Mouse (Mus musculus): Measurements from ENCODE around the gene Cs. TPM values are rescaled to one million over a fixed set of nuclear protein-coding genes. Genes with fewer than 3 reads are reported as not detected.
A peak's percentile ranks its signal among the peaks of the same experiment; 100 is the strongest.

Gene Cs
- total and polyA plus RNA-seq, 2 experiments from 2014 or later: 625 to 796 TPM

GRCm38 (mm10) chr10:128374393-128374792 lies 36.9 kb downstream of the Cs start:
- no peak overlapping the region for H3K4me2 ChIP-seq (ENCODE audit: low read depth, low read length)
- no peaks in the 10 kb centered on the region for H3K27me3 ChIP-seq (ENCODE audit: control insufficient read depth, insufficient read depth, low read length)
- ATAC-seq (ENCODE audit: insufficient read depth, low read depth) (no peak), DNase-seq (ENCODE audit: low spot score) (no peak)
- no peak overlapping the region for H3K9ac ChIP-seq (replicated peaks; ENCODE audit: low read depth, low read length)
- peaks cover 11% of the 10 kb centered on the region for H3K36me3 ChIP-seq (replicated peaks; ENCODE audit: control insufficient read depth, insufficient read depth, low read length)
- no peaks in the 10 kb centered on the region for H3K9me3 ChIP-seq (replicated peaks; ENCODE audit: control insufficient read depth, low read length)
- no peak overlapping the region for H3K27ac ChIP-seq (ENCODE audit: low read depth)
- H3K4me3 ChIP-seq (ENCODE audit: low read depth, low read length): no peak overlapping the region
- TF ChIP-seq CTCF (IDR thresholded peaks at IDR 0.05; ENCODE audit: low read depth) (0 out of 2 replicates have a peak, but pooled peaks have one; percentile 11), EP300 (IDR thresholded peaks at IDR 0.05; ENCODE audit: low read depth) (no peak)
- H3K4me1 ChIP-seq (ENCODE audit: control insufficient read depth, insufficient read depth): peaks cover 16% of the 10 kb centered on the region
- WGBS: 76% methylated on average over 6 of the region's 6 CpGs

- Histone ChIP-seq H3K36me3 (replicated peaks; ENCODE audit: control insufficient read depth, insufficient read depth, low read length) (peaks cover 28% of the 10 kb centered on the region), H3K9ac (replicated peaks; ENCODE audit: low read depth, low read length) (peak overlapping the region; percentile 92; the same call in 1 of the 2 replicates), H3K9me3 (replicated peaks; ENCODE audit: control insufficient read depth, low read length) (no peaks in the 10 kb centered on the region), H3K4me2 (ENCODE audit: low read depth, low read length) (peak overlapping the region; percentile 68), H3K4me1 (ENCODE audit: control insufficient read depth, insufficient read depth) (peaks cover 14% of the 10 kb centered on the region), H3K4me3 (ENCODE audit: low read depth, low read length) (peak overlapping the region; percentile 85), H3K27me3 (ENCODE audit: control insufficient read depth, insufficient read depth, low read length) (no peaks in the 10 kb centered on the region), H3K27ac (ENCODE audit: low read depth) (peak overlapping the region; percentile 84)
- TF ChIP-seq CTCF (IDR thresholded peaks at IDR 0.05; ENCODE audit: low read depth) (no peak), EP300 (IDR thresholded peaks at IDR 0.05; ENCODE audit: low read depth) (no peak)
- DNase-seq (ENCODE audit: low spot score) (no peak), ATAC-seq (ENCODE audit: insufficient read depth, low read depth) (no peak)
- 46% methylated on average over 4 of the region's 4 CpGs for WGBS
Measured at GRCm38 (mm10) chr10:128376099-128376454, 38.5 kb downstream of the Cs start.

- no peaks in the 10 kb centered on the region for H3K27me3 ChIP-seq (ENCODE audit: control insufficient read depth, insufficient read depth, low read length)
- H3K4me3 ChIP-seq (ENCODE audit: low read depth, low read length): peak within 1 kb of the TSS; percentile 85
- H3K27ac ChIP-seq (ENCODE audit: low read depth): peak within 1 kb of the TSS; percentile 84
- H3K9ac ChIP-seq (replicated peaks; ENCODE audit: low read depth, low read length): peak within 1 kb of the TSS; percentile 92
- H3K4me2 ChIP-seq (ENCODE audit: low read depth, low read length): peak within 1 kb of the TSS; percentile 68
- no peaks in the 10 kb centered on the region for H3K9me3 ChIP-seq (replicated peaks; ENCODE audit: control insufficient read depth, low read length)
- no peak for TF ChIP-seq EP300 (IDR thresholded peaks at IDR 0.05; ENCODE audit: low read depth)
- TF ChIP-seq CTCF (IDR thresholded peaks at IDR 0.05; ENCODE audit: low read depth): peak; percentile 32
- peaks cover 32% of the 10 kb centered on the region for H3K36me3 ChIP-seq (replicated peaks; ENCODE audit: control insufficient read depth, insufficient read depth, low read length)
- H3K4me1 ChIP-seq (ENCODE audit: control insufficient read depth, insufficient read depth): peaks cover 14% of the 10 kb centered on the region
- WGBS: under 1% methylated on average over 68 of the region's 73 CpGs
- ATAC-seq (ENCODE audit: insufficient read depth, low read depth) (peak; percentile 93), DNase-seq (ENCODE audit: low spot score) (peak; percentile 80)
Measured at GRCm38 (mm10) chr10:128376455-128377211, 39.1 kb downstream of the Cs start, which contains the start of gene Ankrd52. TSS of gene Ankrd52 (plus strand) at chr10:128377115.

- Histone ChIP-seq H3K9me3 (replicated peaks; ENCODE audit: control insufficient read depth, low read length) (no peaks in the 10 kb centered on the region), H3K27ac (ENCODE audit: low read depth) (peak overlapping the region; percentile 84), H3K27me3 (ENCODE audit: control insufficient read depth, insufficient read depth, low read length) (no peaks in the 10 kb centered on the region), H3K9ac (replicated peaks; ENCODE audit: low read depth, low read length) (peak overlapping the region; percentile 92), H3K4me1 (ENCODE audit: control insufficient read depth, insufficient read depth) (peaks cover 14% of the 10 kb centered on the region), H3K36me3 (replicated peaks; ENCODE audit: control insufficient read depth, insufficient read depth, low read length) (peaks cover 40% of the 10 kb centered on the region), H3K4me2 (ENCODE audit: low read depth, low read length) (peak overlapping the region; percentile 68), H3K4me3 (ENCODE audit: low read depth, low read length) (peak overlapping the region; percentile 85)
- under 1% methylated on average over 46 of the region's 47 CpGs for WGBS
- no peak for TF ChIP-seq EP300 (IDR thresholded peaks at IDR 0.05; ENCODE audit: low read depth)
- TF ChIP-seq CTCF (IDR thresholded peaks at IDR 0.05; ENCODE audit: low read depth): no peak
- ATAC-seq (ENCODE audit: insufficient read depth, low read depth) (peak; percentile 45), DNase-seq (ENCODE audit: low spot score) (peak; percentile 19)
Measured at GRCm38 (mm10) chr10:128377222-128377939, 39.8 kb downstream of the Cs start.

GRCm38 (mm10) chr10:128377940-128378448 lies 40.5 kb downstream of the Cs start:
- whole genome bisulfite sequencing: 65% methylated on average over 14 of the region's 14 CpGs
- Histone ChIP-seq H3K9ac (replicated peaks; ENCODE audit: low read depth, low read length) (peak overlapping the region; percentile 92), H3K4me2 (ENCODE audit: low read depth, low read length) (peak overlapping the region; percentile 68), H3K4me3 (ENCODE audit: low read depth, low read length) (peak overlapping the region; percentile 85), H3K4me1 (ENCODE audit: control insufficient read depth, insufficient read depth) (peaks cover 14% of the 10 kb centered on the region), H3K27ac (ENCODE audit: low read depth) (peak overlapping the region; percentile 84), H3K9me3 (replicated peaks; ENCODE audit: control insufficient read depth, low read length) (no peaks in the 10 kb centered on the region), H3K27me3 (ENCODE audit: control insufficient read depth, insufficient read depth, low read length) (no peaks in the 10 kb centered on the region), H3K36me3 (replicated peaks; ENCODE audit: control insufficient read depth, insufficient read depth, low read length) (peaks cover 46% of the 10 kb centered on the region)
- no peak for DNase-seq (ENCODE audit: low spot score)
- no peak for TF ChIP-seq EP300 (IDR thresholded peaks at IDR 0.05; ENCODE audit: low read depth)
- TF ChIP-seq CTCF (IDR thresholded peaks at IDR 0.05; ENCODE audit: low read depth): no peak
- ATAC-seq (ENCODE audit: insufficient read depth, low read depth): no peak
